Mouse (Mus musculus): Measurements from ENCODE around the gene Hyal3. TPM values are rescaled to one million over a fixed set of nuclear protein-coding genes. Genes with fewer than 3 reads are reported as not detected.
A peak's percentile ranks its signal among the peaks of the same experiment; 100 is the strongest.

Hyal3 gene
- polyA plus RNA-seq, 1 experiment from 2014 or later: 0.39 TPM

- Histone ChIP-seq H3K4me1 (replicated peaks; ENCODE audit: control insufficient read depth, insufficient read depth, low read length) (peaks cover 21% of the 10 kb centered on the region), H3K27me3 (ENCODE audit: control insufficient read depth, insufficient read depth, low read length) (no peaks in the 10 kb centered on the region), H3K9me3 (ENCODE audit: control insufficient read depth, low read length) (no peaks in the 10 kb centered on the region), H3K4me2 (replicated peaks; ENCODE audit: low read depth, low read length) (no peak overlapping the region), H3K9ac (ENCODE audit: low read depth, low read length) (no peak overlapping the region), H3K4me3 (ENCODE audit: low read depth, low read length) (no peak overlapping the region), H3K27ac (ENCODE audit: low read depth, low read length) (no peak overlapping the region), H3K36me3 (ENCODE audit: control insufficient read depth, insufficient read depth, low read length) (peaks cover 8% of the 10 kb centered on the region)
- WGBS: 63% methylated on average over 15 of the region's 15 CpGs
- DNase-seq (ENCODE audit: low spot score) (peak; percentile 82), ATAC-seq (ENCODE audit: low FRiP score) (no peak)
Observed at GRCm38 (mm10) chr9:107566041-107566709, 14.4 kb upstream of the Hyal3 start.

- H3K36me3 ChIP-seq (ENCODE audit: control insufficient read depth, insufficient read depth, low read length): peaks cover 11% of the 10 kb centered on the region
- ATAC-seq (ENCODE audit: low FRiP score): no peak
- H3K4me3 ChIP-seq (ENCODE audit: low read depth, low read length): no peak overlapping the region
- no peak for DNase-seq (ENCODE audit: low spot score)
- H3K4me2 ChIP-seq (replicated peaks; ENCODE audit: low read depth, low read length): no peak overlapping the region
- no peaks in the 10 kb centered on the region for H3K27me3 ChIP-seq (ENCODE audit: control insufficient read depth, insufficient read depth, low read length)
- peaks cover 21% of the 10 kb centered on the region for H3K4me1 ChIP-seq (replicated peaks; ENCODE audit: control insufficient read depth, insufficient read depth, low read length)
- no peak overlapping the region for H3K27ac ChIP-seq (ENCODE audit: low read depth, low read length)
- H3K9ac ChIP-seq (ENCODE audit: low read depth, low read length): no peak overlapping the region
- no peaks in the 10 kb centered on the region for H3K9me3 ChIP-seq (ENCODE audit: control insufficient read depth, low read length)
- WGBS: 69% methylated on average over 3 of the region's 3 CpGs
Observed at GRCm38 (mm10) chr9:107566855-107567254, 13.8 kb upstream of the Hyal3 start.

- peak within 1 kb of the TSS; percentile 91 for H3K9ac ChIP-seq (ENCODE audit: low read depth, low read length)
- ATAC-seq (ENCODE audit: low FRiP score) (no peak), DNase-seq (ENCODE audit: low spot score) (no peak)
- H3K9me3 ChIP-seq (ENCODE audit: control insufficient read depth, low read length): no peaks in the 10 kb centered on the region
- H3K4me3 ChIP-seq (ENCODE audit: low read depth, low read length): peak within 1 kb of the TSS; percentile 91
- no peaks in the 10 kb centered on the region for H3K27me3 ChIP-seq (ENCODE audit: control insufficient read depth, insufficient read depth, low read length)
- 7% methylated on average over 18 of the region's 18 CpGs for WGBS
- peak within 1 kb of the TSS; percentile 58 for H3K4me2 ChIP-seq (replicated peaks; ENCODE audit: low read depth, low read length)
- peaks cover 21% of the 10 kb centered on the region for H3K4me1 ChIP-seq (replicated peaks; ENCODE audit: control insufficient read depth, insufficient read depth, low read length)
- H3K36me3 ChIP-seq (ENCODE audit: control insufficient read depth, insufficient read depth, low read length): peaks cover 18% of the 10 kb centered on the region
- H3K27ac ChIP-seq (ENCODE audit: low read depth, low read length): peak within 1 kb of the TSS; percentile 75
Observed at GRCm38 (mm10) chr9:107567702-107568319, 12.8 kb upstream of the Hyal3 start, which contains the start of gene Hyal2. Hyal2 (plus strand) TSS chr9:107567945.

- peak overlapping the region; percentile 75 for H3K27ac ChIP-seq (ENCODE audit: low read depth, low read length)
- H3K27me3 ChIP-seq (ENCODE audit: control insufficient read depth, insufficient read depth, low read length): no peaks in the 10 kb centered on the region
- WGBS: under 1% methylated on average over 41 of the region's 41 CpGs
- peak overlapping the region; percentile 58 for H3K4me2 ChIP-seq (replicated peaks; ENCODE audit: low read depth, low read length)
- H3K4me3 ChIP-seq (ENCODE audit: low read depth, low read length): peak overlapping the region; percentile 91
- peak overlapping the region; percentile 91 for H3K9ac ChIP-seq (ENCODE audit: low read depth, low read length)
- H3K36me3 ChIP-seq (ENCODE audit: control insufficient read depth, insufficient read depth, low read length): peaks cover 22% of the 10 kb centered on the region
- peak; percentile 93 for DNase-seq (ENCODE audit: low spot score)
- peak; percentile 87 for ATAC-seq (ENCODE audit: low FRiP score)
- peaks cover 21% of the 10 kb centered on the region for H3K4me1 ChIP-seq (replicated peaks; ENCODE audit: control insufficient read depth, insufficient read depth, low read length)
- no peaks in the 10 kb centered on the region for H3K9me3 ChIP-seq (ENCODE audit: control insufficient read depth, low read length)
Observed at GRCm38 (mm10) chr9:107568331-107569261, 12.0 kb upstream of the Hyal3 start.

- peak overlapping the region; percentile 91 for H3K9ac ChIP-seq (ENCODE audit: low read depth, low read length)
- 0% methylated on average over 23 of the region's 23 CpGs for WGBS
- peaks cover 16% of the 10 kb centered on the region for H3K4me1 ChIP-seq (replicated peaks; ENCODE audit: control insufficient read depth, insufficient read depth, low read length)
- H3K27ac ChIP-seq (ENCODE audit: low read depth, low read length): peak overlapping the region; percentile 75
- no peaks in the 10 kb centered on the region for H3K27me3 ChIP-seq (ENCODE audit: control insufficient read depth, insufficient read depth, low read length)
- H3K36me3 ChIP-seq (ENCODE audit: control insufficient read depth, insufficient read depth, low read length): peaks cover 25% of the 10 kb centered on the region
- peak overlapping the region; percentile 58 for H3K4me2 ChIP-seq (replicated peaks; ENCODE audit: low read depth, low read length)
- no peak for DNase-seq (ENCODE audit: low spot score)
- ATAC-seq (ENCODE audit: low FRiP score): peak; percentile 59
- H3K4me3 ChIP-seq (ENCODE audit: low read depth, low read length): peak overlapping the region; percentile 91
- no peaks in the 10 kb centered on the region for H3K9me3 ChIP-seq (ENCODE audit: control insufficient read depth, low read length)
Observed at GRCm38 (mm10) chr9:107569270-107569669, 11.3 kb upstream of the Hyal3 start.

- peak overlapping the region; percentile 91 for H3K9ac ChIP-seq (ENCODE audit: low read depth, low read length)
- ATAC-seq (ENCODE audit: low FRiP score) (no peak), DNase-seq (ENCODE audit: low spot score) (no peak)
- H3K27me3 ChIP-seq (ENCODE audit: control insufficient read depth, insufficient read depth, low read length): no peaks in the 10 kb centered on the region
- H3K4me3 ChIP-seq (ENCODE audit: low read depth, low read length): peak overlapping the region; percentile 91
- H3K4me2 ChIP-seq (replicated peaks; ENCODE audit: low read depth, low read length): peak overlapping the region; percentile 58
- H3K36me3 ChIP-seq (ENCODE audit: control insufficient read depth, insufficient read depth, low read length): peaks cover 28% of the 10 kb centered on the region
- WGBS: 52% methylated on average over 13 of the region's 13 CpGs
- 0 out of 2 replicates have a peak overlapping the region, but pooled peaks have one; percentile 19 for H3K27ac ChIP-seq (ENCODE audit: low read depth, low read length)
- no peaks in the 10 kb centered on the region for H3K9me3 ChIP-seq (ENCODE audit: control insufficient read depth, low read length)
- peaks cover 14% of the 10 kb centered on the region for H3K4me1 ChIP-seq (replicated peaks; ENCODE audit: control insufficient read depth, insufficient read depth, low read length)
Observed at GRCm38 (mm10) chr9:107570016-107570415, 10.6 kb upstream of the Hyal3 start.

GRCm38 (mm10) chr9:107570845-107571244, 9.8 kb upstream of the Hyal3 start:
- no peak overlapping the region for H3K27ac ChIP-seq (ENCODE audit: low read depth, low read length)

GRCm38 (mm10) chr9:107571534-107572326, 8.9 kb upstream of the Hyal3 start:
- Histone ChIP-seq H3K4me2 (replicated peaks; ENCODE audit: low read depth, low read length) (0 out of 2 replicates have a peak overlapping the region, but pooled peaks have one; percentile 58), H3K4me1 (replicated peaks; ENCODE audit: control insufficient read depth, insufficient read depth, low read length) (peaks cover 14% of the 10 kb centered on the region), H3K27me3 (ENCODE audit: control insufficient read depth, insufficient read depth, low read length) (no peaks in the 10 kb centered on the region), H3K27ac (ENCODE audit: low read depth, low read length) (no peak overlapping the region), H3K36me3 (ENCODE audit: control insufficient read depth, insufficient read depth, low read length) (peaks cover 25% of the 10 kb centered on the region), H3K9ac (ENCODE audit: low read depth, low read length) (no peak overlapping the region), H3K9me3 (ENCODE audit: control insufficient read depth, low read length) (no peaks in the 10 kb centered on the region), H3K4me3 (ENCODE audit: low read depth, low read length) (no peak overlapping the region)
- DNase-seq (ENCODE audit: low spot score) (no peak), ATAC-seq (ENCODE audit: low FRiP score) (no peak)
- WGBS: 94% methylated on average over 22 of the region's 22 CpGs

More at GRCm38 (mm10) chr9:107570845-107571244, 9.8 kb upstream of the Hyal3 start:
- Histone ChIP-seq H3K27me3 (ENCODE audit: control insufficient read depth, insufficient read depth, low read length) (no peaks in the 10 kb centered on the region), H3K9ac (ENCODE audit: low read depth, low read length) (no peak overlapping the region), H3K36me3 (ENCODE audit: control insufficient read depth, insufficient read depth, low read length) (peaks cover 25% of the 10 kb centered on the region), H3K4me2 (replicated peaks; ENCODE audit: low read depth, low read length) (peak overlapping the region; percentile 58), H3K4me3 (ENCODE audit: low read depth, low read length) (peak overlapping the region; percentile 91), H3K4me1 (replicated peaks; ENCODE audit: control insufficient read depth, insufficient read depth, low read length) (peaks cover 14% of the 10 kb centered on the region), H3K9me3 (ENCODE audit: control insufficient read depth, low read length) (no peaks in the 10 kb centered on the region)
- 93% methylated on average over 21 of the region's 21 CpGs for WGBS
- no peak for DNase-seq (ENCODE audit: low spot score)
- ATAC-seq (ENCODE audit: low FRiP score): no peak
